Mouse (Mus musculus) gastrocnemius, adult 8-10 months (tissue): ENCODE data around the gene Gltp. TPM values are rescaled to one million over a fixed set of nuclear protein-coding genes. Genes with fewer than 3 reads are reported as not detected.

Experiments used
- DNase-seq, 2 experiments: peaks; one replicate each; pipeline ENCODE4 v3.0.0; 2022; ENCODE audit warnings: low spot score in 2 of 2
- total RNA-seq, 4 experiments: library from RNA; stranded (reverse); gene quantifications; 2 replicates each; pipeline ENCODE4 v1.2.4; 2022

Gltp gene
- total RNA-seq = 1 to 10 TPM; 4.9 to 8.5 (median 6.7) TPM

GRCm38 (mm10) chr5:114690633-114691567, at the start of gene Gltp:
Gene Gltp (minus strand): TSS chr5:114690984.
- DNase-seq = peak; percentile 82 to 90

DNA sequence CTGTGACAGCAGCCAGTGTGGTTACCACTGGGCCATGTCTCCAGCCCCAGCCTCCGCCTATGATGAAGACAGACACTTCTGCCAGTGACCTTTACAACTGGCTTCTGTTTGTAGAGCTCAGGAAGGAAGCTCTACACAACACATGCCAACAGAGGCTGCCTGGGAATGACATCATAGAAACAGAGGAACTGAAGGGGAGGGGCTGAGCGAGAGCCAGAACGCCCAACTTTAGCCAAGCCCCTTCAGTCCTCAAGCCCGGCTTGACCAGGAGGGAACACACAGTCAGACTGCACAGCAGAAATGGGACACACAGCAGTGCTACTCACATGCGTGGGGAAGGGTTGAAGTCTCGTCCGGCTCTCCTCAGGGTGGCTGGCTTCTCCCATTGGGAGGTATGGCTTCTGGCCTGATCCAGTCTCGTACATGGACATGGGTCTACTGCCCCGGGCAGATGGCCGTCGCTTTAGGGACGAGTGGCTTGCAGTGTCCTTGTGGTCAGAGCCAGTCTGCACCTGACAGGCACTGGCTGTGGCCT, 48.0 kb upstream of the Gltp start:
- peak; percentile 28 to 43 for DNase-seq

DNA sequence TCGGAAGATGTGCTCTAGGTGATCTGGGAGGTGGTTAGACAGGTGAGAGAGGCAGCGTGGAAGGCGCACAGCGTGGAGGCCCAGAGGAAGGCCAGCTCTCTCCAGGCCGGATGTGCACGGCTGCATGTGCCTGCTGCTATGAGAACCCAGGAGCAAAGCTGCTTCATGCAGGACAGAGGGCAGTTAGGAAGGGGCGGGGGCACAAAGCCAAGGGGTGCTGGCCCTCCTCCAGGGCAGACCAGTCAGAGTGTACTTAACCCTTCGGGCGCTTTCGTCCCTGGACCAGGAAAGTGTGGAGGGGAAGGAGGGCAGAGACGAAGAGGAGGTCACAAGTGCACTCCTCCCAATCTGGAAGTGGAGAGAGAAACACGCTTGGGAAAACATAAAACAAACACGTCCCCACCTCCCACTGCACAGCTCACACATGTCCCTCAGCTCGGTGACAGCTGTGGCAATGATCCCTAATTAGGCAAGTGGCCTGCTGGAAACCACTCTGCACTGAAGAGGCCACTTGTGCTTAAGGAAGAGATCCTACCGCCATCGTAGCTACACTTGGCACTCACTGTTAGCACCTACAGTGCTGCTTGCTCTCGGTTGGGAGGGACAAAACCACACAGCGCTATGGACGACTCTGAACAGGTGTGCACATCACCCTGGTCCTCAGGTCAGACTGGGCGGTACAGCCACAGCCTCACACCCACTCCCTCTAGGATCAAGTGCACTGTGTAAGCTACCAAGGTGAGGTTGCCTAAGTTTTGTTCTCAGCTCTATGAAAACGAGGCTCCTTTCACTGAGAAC, 46.5 kb upstream of the Gltp start:
- no peak for DNase-seq

DNA sequence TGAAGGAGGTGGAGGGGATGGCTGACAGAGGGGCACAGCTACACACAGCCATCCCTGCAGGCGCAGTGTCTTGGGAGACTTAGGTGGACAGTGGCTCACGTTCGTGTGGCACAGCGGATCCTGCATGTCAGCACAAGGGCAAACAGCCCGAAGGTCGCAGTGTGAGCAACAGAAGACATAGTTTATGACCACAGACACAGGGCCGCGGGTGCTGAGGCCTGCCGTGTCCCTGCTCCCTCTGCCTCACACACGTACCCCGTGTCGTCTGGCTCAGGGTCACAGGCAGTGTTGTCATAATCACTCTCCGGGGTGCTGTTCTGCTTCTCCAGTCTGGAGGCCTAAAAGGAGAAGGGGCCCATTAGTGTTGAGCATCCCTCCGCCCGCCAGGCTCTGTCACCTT, 42.8 kb upstream of the Gltp start:
- no peak for DNase-seq

GRCm38 (mm10) chr5:114731969-114732368, 41.2 kb upstream of the Gltp start:
- DNase-seq = no peak

GRCm38 (mm10) chr5:114731498-114731897, 40.7 kb upstream of the Gltp start:
- DNase-seq = no peak

DNA sequence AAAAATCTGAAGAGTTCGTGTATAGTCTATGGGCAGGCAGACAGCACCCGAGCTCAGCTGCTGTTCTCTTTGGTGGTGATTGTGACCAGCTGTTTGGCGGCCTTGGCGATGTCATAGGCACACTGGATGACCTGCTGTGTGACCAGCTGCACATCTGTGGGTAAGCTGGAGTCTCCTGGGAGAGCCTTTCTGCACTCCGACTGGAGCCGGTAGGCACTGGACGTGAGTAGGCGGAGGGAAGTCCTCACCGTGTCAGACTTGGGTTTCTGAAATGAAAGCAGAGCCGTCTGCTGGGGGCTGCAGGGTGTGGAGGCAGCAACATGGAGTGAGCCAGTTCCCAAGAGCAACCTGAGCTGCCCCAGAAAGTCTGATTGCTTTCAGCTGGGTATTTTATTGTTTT, 39.3 kb upstream of the Gltp start:
- DNase-seq = no peak

DNA sequence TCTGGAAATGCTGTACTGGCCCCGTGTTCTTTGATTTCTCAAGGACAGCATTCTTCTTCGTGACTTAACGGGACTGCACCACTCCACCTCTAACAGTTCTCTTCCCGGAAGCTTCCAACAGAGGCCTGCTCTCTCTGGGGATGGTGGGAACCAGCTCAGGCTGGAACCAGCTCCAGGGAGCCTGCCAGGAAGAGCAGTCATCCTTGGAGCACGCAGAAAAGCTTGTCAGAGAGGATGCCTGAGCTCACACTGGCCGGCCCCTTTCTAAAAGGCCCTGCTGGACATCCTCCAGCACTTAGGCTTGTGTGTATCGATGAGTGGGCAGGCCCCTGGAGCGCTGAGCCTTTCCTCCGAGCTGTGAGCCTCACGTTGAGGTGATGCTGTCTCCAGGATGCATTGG, 37.4 kb upstream of the Gltp start:
- peak; percentile 24 to 38 for DNase-seq

- peak in 1 of 2 experiments; percentile 53 for DNase-seq
Observed at GRCm38 (mm10) chr5:114722846-114723245, 32.1 kb upstream of the Gltp start.

DNA sequence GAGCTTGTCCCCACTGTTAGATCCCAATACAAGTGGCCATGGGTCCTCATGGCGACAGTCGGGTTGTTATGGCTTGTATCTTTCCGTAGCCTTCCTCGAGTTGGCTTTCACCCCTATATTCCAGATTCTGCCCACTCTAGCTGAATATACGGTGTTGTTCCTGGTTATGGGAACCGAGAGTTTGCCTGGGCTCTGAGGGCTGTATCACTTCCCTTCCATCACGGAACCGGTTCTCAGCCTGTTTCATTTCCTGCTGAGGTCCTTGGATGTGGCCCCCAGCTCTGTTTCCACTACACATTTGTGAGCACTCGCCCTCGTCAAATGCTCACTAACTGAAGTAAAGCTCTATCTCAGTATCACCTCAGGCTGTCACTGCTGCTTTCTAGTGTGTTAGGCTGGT, 31.2 kb upstream of the Gltp start:
- DNase-seq = no peak

DNA sequence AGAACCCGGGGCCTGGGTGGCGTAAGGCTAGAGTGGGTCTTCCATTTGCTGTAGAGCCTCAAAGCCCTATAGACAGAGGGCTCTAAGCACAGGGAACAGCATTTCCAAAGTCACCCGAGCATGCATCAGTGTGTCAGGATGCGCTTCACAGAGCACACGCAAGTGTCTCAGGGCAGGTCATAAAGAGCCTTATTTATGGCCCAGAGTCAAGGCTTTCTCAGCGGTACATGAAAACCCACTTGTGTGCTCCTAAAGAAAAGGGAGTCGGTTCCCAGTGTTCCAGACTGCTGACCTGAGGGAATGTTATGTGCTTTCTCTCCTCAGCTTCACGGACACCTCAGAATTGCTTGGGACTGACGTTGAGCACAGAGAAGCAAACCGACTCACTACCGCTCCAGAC, 30.0 kb upstream of the Gltp start:
- no peak for DNase-seq

GRCm38 (mm10) chr5:114719928-114720270, 29.1 kb upstream of the Gltp start:
- DNase-seq = no peak

DNA sequence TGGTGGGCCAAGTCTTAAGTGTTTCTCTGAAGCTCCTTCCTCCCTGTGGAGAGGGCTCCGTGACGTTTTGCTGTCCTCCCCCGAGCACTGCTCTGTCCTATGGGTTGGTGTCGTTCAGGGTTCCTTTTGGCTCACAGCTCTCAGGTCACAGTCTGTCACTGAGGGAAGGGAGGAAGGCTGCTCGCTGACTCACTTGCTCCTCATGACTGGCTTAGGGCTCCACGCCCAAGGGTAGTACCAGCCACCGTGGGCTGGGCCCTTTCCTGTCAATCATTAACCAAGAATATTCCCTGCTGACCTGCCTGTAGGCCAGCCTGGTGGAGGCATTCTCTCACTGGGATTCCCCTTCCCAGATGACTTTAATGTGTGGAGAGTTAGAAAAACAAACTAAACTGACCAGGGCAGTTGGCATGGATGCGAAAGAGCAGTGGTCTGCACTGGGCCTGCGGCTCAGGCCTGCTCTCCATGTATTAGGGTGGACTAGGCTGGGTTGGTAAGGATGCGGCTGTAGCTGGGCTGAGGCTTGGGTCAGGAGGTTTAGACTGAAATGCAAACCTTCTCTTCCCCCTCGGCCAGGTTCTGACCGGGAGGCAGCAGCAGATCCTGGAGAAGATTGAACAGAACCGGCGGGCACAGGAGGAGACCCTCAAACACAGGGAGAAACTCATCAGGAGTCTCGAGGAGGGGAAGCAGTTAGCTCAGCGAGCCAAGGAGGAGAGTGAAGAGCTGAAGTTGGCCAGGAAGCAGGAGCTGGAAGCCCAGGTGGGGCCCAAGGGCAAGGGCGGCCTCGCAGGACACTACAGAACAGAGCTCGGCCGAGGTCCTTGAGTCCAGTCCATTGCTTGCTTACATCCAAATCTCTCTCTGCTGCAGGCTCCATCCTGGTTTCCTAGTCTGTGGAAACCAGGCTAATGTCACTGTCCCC, 28.5 kb upstream of the Gltp start:
- no peak for DNase-seq

GRCm38 (mm10) chr5:114718483-114718882, 27.7 kb upstream of the Gltp start:
- DNase-seq = no peak

GRCm38 (mm10) chr5:114717937-114718336, 27.2 kb upstream of the Gltp start:
- no peak for DNase-seq

- no peak for DNase-seq
Observed at GRCm38 (mm10) chr5:114717292-114717691, 26.5 kb upstream of the Gltp start.

DNA sequence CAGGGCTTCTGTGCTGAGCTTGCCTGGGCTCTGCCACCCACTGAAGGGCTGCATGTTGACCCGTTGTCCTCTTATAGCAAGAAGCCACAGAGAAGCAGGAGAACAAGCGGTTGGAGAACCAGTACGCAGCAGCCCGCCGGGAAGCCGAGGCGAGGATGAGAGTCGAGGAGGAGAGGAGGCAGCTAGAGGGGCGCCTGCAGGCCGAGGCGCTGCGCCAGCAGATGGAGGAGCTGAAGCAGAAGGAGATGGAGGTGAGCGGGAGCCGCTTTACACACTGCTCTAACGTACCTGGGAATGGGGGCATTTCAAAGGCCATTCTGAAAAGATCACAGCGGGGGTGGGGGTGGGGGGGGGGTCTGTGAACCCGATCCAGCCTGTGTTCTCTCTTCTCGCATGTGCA, 23.8 kb upstream of the Gltp start:
- no peak for DNase-seq

DNA sequence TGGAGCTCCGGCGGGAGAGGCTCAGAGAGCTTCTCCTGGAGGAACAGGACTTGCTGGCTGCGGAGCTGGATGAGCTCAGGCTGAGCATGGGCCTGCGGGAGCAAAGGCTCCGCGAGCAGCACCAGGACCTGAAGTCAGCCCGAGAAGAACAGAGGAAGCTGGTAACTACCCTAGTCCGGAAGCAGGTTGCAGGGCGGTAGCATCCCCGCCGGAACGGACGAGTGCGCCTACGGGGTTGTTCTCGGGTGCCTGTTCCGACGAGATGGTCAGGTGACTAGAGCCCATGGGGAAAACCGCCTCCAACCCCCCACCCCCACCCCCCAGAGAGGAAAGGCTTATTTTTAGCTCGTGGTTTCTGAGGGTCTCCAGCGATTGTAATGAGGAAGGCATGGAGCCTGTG, 18.6 kb upstream of the Gltp start:
- DNase-seq = no peak

GRCm38 (mm10) chr5:114708491-114708890, 17.7 kb upstream of the Gltp start:
- no peak for DNase-seq

GRCm38 (mm10) chr5:114707265-114708068, 16.7 kb upstream of the Gltp start, which contains the start of gene Tchp:
Gene Tchp (plus strand): TSS chr5:114707760.
- DNase-seq = peak; percentile 84 to 86
